Mouse (Mus musculus) heart, adult 18-20 months (tissue): ENCODE measurements around the gene Zfp36. TPM values are rescaled to one million over a fixed set of nuclear protein-coding genes. Genes with fewer than 3 reads are reported as not detected.
A peak's percentile ranks its signal among the peaks of the same experiment; 100 is the strongest.

Experiments used
- DNase-seq, 2 experiments: peaks; one replicate each; pipeline ENCODE4 v3.0.0; 2021 to 2022; ENCODE audit warnings: mixed read lengths in 1 of 2
- total RNA-seq, 2 experiments: library from RNA; stranded (reverse); gene quantifications; 2 replicates each; pipeline ENCODE4 v1.2.3; 2021

Gene Zfp36
- total RNA-seq, 2 experiments from 2014 or later, result 18.4 to 27.3 TPM

DNA sequence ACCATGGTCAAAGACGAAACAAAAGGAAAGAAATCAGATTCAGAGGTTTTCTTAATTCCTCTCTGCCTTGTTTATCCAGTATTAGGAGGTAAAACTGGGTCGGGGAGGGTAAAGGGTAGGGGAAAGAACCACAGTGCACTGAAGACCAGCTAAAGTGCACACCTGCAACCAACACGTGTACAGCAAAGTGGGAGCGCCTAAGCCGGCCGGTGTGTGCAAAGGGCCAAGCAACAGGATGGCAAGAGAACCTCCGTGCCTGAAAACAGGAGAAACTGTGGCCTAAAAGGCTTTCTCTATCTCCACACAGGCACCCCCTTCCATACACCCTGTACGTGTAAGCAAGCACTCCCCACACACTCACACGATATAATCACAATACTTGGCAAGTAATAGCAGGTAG is 5.1 kb upstream of the Zfp36 start:
- no peak for DNase-seq

DNA sequence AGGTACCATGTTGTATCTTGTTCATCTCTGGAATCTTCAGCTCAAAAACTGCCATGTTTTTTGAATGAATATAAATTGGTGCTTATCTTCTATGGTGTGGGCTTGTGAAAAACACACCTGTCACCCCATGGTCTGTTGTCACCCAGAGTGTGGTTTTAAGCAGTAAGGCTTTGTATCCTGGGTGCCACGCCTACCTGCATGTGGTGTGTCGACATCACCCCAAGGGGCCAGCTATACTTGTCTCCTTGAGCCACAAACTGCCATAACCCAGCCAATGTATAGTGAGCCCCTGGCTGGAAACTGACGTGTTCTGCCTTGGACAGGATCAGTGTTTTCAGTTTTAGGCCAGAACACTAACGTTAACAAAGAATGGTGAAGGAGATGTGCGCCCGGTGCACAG is 4.1 kb upstream of the Zfp36 start:
- no peak for DNase-seq

DNA sequence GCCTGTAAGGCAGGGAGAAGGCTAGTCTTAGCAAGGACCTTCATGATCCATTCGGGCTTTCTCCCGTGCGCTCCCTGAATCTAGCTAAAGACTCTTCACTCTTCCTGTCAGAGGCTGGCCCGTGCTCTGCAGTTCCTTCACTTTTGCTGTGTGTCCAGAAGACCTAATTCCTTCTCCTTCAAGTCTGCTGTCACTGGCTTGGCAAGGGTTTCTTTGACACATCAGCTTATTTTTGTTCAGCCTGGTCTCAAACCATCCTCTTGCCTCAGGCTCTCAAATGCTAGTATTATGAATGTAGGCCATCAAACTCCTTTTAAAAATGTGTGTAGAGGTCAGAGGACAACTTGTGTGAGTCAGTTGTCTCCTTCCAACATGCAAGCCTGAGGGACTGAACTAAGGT is 3.6 kb upstream of the Zfp36 start:
- no peak for DNase-seq

DNA sequence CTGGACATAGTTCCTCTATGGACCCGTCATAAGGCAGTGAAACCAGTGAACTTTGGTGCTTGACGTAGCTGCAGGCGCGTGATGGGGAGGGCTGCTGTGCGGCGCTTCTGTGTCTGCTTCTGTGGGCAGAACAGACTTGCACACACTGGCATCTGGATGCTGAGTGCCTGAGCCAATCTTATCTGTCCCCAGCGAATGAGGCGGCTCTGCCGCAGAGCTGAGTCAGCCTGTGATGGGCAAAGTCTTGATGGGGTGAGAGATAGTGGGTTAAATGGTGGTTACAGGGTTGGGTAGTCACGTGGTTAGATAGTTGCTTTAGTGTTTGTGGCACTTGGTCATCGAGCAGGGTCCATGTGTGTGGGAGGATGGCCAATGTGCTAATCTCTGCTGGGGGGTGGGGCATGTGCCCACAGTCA is 2.9 kb upstream of the Zfp36 start:
- peak; percentile 66 to 82 for DNase-seq

DNA sequence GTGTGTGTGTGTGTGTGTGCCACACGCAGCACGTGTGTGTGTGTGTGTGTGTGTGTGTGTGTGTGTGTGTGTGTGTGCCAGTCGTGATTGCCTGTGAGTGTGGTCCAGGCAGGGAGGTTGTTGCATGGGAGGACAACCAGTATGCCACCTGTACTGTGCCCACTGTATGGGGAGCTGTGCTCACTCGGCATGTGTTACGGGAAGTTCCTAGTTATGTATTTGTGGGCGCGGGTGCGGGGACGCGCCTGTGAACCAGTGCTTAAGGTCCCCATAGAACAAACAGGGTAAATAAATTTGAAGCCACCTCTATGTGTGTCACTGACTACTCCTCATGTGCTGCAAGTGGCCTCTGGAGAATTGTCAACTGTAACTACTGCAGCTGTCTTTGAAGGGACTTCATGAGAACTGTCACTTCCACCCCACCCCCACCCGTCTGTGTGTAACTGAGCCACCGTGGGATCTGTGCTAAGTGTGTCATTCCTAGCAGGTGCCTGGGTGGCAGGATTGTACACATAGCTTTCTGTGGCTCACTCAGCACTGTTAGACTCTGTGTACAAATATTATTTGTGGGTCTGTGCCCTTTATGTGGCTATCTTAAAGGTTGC is 2.4 kb upstream of the Zfp36 start:
- no peak for DNase-seq

DNA sequence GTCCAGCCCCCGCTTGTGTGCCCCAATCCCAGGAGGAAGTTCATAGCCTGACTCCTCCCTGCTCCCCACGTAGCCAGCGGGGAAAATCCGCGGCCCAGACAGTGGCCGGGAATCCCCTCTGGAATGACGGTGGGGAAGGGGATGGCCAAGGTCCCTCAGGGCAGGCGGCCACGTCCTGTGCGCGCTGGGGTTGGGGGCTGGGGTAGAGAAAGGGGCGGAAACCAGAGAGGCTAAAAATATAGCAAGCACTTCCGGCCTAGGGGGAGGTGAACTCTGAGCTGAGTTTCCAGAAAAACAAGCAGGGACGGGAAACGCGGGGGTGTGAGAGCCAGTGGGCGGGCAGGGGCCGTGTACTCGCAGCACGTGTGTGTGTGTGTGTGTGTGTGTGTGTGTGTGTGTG is 1.9 kb upstream of the Zfp36 start:
- peak; percentile 93 to 96 for DNase-seq

DNA sequence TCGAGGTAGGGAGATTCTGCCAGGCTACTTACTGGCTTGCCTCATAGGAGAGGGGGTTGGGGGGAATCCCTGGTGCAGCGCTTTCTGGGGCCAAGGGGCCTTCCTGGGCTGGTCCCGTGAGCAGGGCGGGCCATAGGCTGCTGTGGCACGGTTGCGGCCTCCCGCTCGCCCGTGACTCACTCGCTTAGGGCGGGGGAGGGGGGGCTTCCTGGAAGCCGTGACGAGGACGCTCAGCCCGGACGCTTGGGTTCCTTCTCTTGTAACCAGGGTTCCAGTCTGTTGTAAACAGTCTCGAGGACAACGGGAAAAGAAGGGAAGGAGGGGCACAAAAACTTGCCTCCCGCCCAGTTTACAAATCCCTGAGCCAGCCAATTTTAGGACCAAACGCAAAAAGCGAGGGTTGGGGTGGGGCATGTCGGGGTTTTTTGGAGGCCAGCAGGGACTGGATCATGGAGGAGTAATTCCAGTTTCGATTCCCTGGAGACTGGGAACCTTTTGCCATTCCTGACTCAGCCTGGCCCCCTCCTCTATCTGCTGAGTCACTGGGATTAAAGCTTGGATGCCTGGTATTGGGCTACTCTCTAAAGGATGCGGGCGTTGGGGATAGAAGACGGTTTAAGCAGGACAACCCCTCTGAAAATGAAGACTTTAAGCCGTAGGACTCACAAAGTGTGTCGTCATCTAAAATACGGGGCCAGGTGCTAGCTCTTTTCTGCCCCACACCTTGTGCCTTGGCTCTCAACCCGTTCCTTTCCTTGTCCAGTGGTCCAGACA is 1.2 kb upstream of the Zfp36 start:
- peak; percentile 90 to 95 for DNase-seq

DNA sequence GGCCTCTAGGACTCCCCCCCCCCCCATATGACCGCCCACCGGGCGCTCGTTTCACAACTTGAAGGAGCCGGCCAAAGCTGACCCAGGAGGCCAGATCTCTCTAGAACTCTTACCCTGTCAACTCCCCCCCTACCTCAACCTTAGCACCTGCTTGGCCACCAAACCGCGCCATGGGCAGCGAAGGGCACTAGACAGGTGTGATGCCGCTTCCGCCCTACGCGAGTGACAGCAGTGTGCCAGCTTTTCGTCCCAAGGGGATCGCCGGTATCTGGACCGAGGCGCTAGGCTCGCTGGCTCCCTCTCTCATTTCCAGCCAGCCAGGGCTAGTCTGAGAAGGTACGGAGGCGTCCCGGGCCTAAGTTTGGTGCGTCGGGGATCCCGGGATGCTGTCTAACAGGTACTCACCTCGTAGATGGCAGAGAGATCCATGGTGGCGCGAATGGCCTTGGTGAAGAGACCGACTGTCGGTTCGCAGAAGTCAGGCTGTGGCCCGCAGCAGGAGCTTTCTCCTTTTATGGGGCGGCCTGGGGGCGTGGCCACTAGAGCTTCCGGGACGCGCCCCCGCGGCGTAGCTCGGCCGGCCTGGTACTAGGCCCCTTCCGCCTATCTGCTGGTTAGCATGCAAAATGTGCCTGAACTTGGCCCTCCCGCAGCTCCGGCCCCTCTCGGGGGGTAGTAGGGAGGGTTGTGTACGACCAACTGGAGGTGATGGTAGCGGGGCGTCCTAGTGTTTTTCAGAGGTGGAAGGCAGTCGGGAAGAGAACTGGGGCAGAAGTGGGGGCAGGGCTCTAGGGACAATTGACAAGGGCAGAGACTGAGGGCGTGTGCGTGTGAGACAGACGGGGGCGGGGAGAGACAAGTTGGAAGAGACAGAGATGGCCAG is 1.0 kb downstream of the Zfp36 start:
- DNase-seq, result peak; percentile 97 to 99

DNA sequence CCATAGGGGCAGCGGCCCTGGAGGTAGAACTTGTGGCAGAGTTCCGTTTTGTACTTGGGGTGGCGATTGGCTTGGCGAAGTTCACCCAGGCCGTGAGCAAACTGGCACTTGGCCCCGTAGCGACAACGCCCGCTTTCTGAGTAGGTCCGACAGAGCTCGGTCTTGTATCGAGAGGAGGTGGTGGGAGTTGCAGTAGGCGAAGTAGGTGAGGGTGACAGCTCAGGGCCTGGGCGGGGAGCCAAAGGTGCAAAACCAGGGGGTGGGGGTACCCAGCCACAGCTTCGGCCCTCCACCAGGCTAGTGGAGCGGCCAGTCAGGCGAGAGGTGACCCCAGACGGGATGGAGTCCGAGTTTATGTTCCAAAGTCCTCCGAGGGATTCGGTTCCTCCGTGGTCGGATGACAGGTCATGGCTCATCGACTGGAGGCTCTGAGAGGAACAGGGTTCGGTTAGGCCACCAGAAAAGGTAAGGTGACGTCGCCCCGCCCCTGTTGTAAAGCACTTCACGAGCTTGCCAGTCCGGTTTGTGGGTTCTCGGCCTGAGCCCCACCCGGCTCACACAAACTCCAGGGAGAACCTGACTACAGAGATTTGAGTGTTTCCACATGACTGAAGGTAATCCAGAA is 1.9 kb downstream of the Zfp36 start:
- DNase-seq, result peak; percentile 81 to 86

DNA sequence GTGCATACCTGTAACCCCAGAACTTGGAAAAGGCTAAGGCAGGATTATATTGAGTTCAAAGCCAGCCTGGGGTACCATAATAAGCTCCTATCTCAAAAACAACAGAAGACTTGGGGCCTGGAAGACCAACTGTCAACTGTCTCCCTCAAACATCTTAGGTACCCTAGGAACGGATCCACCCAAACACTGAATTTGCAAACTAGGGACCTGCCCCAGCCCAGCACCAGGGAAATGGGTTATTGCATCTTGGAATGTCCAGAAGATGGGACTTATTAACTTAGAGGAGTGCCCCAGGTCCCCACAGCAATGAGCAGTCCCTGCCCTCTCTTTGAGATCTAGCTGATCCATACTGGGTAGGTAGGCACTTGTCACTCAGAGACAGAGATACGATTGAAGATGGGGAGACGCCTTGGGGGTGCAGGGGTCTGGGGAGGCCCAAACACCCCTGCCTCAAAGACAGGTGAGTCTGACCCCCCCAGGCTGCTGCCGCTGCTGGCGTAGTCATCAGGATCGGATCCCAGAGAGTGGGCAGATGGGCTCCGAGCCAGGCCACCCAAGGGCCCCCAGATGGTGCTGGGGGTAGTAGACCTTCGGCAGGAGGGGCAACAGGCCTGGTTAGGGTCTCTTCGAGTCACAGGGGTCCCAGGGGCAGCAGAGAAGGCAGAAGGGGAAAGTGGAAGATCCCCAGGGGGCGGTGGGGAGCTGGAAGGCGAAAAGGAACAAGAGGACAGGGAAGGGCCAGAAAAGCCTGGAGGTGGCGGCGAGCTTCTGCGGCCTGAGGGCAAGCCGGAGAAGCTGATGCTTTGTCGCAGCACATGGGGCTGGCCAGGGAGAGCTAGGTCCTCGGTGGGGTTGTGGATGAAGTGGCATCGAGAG is 2.6 kb downstream of the Zfp36 start:
- DNase-seq, result peak; percentile 44 to 76

DNA sequence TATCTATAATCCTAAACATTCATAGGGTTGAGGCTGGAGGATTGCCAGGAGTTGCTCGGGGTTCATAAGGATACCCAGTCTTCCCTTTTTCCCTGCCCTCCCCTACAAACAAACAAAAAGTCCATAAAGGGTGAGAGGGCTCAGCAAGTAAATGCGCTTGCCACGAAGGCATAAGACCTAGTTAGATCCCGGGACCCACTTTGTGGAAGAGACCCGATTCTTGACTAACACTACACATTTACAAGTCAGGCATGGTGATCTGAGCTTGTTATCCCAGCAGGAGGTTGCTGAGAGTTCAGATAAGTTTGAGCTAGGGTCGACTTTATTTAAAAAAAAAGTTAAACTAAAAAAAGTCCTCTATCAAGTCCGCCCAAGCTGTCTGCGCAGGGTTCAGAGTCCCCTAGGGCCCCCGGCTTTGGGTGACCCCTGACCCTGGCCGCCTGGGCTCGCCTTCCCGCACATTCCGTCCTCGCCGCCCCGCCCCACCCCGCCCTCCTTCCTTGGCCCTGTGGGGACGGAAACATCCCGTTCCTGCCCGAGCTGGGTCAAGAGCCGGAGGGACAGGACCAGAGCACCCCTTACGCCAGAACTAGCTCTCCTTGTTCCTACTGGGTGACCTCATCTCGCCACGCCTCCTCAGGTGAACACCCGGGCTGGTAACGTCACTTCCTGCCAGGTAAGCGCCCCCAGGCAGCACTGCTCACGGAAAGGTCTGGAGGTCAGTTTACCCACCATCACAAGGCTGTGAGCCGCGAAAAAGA is 3.9 kb downstream of the Zfp36 start:
- DNase-seq, result peak; percentile 92 to 95

DNA sequence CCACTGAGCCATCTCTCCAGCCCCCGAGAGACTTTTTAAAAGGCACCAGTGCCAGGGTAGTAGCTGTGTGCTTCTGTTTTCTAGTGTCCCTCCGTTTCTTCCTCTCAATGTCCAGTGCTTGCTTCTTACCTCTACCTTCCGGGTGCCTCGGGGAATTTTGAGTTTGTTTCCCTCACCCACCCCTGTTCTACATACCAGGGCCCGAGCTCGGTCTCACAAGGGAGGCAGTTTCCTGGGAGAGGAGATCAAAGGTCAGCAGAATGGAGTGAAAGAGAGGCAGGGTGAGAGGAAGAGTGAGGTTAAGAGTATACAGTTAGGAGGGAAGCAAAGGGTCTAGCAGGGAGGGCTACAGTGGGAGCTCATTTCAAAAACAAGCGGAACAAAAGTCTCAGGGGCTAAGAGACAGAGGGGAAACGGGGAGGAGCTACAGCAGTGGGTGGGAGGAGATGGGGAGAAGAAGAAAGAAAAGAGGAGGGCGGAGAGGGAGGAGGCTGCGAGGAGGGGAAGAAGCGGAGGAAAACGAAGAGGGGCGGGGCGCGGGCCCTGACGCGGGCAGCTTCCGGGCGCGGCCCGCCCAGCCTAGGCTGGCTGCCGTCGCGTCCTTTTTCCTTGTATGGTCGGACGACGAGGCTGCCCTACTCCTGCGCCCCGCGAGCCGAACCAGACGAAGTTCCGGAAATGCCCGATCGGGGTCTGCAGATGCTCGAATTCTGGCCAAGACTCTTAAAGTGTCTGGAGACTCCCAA is 4.7 kb downstream of the Zfp36 start:
- peak; percentile 94 to 96 for DNase-seq

DNA sequence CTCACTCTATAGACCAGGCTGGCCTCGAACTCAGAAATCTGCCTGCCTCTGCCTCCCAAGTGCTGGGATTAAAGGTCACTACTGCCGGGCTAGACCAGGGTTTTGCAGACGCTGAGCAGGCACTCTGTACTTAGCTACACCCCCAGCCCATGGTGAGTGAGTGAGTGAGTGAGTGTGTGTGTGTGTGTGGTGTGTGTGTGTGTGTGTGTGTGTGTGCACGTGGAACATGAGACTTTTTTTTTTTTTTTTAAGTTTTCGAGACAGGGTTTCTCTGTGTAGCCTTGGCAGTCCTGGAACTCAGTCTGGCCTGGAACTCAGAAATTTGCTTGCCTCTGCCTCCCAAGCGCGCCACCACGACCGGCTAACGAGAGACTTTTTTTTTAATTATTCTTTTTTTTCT is 5.4 kb downstream of the Zfp36 start:
- DNase-seq, result no peak

DNA sequence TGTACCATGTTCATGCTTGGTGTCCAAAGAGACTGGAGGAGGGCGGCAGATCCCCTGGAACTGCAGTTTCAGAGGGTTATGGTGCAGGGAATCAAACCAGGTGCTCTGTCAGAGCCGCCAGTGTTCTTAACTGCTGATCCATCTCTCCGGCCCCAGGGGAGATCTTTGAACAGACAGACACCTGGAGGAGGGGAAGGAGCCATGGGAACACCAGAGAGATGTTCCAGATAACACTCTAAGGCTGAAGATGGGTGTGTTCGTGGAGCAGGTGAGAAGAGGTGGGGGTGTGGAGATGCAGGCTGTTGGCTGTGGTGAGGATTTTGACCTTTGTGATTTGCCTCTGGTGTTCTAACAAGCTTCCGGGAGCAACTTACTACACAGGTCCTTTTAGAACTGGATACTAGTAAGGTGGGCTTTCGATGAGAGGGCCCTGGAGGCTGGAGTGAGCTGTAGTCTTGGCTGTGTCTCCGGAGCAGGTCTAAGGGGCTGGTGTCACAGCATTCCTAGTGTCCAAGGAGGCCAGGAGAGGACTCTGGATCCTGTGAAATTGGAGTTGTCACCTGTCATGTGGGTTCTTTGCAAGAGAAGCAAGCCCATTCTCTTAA is 6.1 kb downstream of the Zfp36 start:
- DNase-seq, result peak in 1 of 2 experiments; percentile 36

DNA sequence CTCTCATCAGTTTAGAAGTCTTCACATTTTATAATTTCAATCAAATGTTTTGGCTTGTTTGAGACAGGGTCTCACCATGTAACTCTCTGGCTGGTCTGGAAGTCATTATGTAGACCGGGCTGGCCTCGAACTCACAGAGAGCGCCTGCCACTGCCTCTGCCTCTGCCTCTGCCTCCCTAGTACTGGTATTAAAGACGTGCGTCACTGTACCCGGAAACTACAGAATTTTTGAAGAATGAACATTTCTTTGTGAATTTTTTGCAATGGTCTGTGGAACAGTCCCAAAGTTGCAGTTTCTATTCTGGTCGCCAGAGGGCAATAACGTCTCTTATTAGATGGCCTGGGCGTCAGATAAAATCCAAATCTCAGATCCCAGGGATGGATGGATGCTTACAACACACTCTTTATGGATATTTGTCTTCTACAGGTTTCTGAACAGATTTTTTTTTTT is 6.9 kb downstream of the Zfp36 start:
- DNase-seq, result peak; percentile 89 to 93

DNA sequence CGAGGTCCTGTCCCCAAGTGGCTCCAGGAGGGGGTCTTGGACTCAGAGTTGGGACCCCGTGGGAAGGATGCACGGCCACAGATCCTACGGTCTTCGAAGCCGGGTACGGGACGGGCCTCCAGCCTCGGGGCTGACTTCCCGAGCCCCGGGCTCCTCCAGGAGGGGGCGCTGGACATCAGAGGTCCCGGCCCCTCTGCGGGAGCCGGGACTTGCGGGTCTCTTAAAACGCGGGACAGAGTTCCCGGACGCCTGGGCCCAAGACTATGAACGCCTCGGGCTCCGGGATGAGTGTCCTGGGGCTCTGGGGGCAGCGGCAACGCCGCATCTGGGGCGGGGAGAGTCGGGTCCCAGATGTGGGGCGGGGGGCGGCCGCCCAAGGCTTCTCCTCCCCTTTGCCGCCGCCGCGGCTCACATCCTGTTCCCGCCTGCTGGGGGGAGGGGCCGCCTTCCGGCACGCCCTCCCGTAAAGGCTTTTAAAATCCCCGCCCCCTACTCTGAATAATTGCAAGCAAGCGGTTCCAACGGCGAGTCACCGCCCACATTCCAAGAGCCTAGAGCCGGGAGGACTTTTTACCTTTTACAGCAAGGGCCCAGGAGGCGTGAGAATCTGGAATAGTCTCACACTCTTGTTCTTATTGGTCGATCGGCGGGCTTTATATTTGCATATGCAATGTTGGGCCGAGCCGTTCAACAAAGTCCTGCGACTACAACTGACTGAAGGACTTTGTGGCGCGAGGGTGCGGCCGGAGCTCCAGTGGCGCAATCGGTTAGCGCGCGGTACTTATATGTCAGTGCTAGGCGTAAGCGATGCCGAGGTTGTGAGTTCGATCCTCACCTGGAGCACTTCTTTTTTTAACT is 7.6 kb downstream of the Zfp36 start, which contains the start of gene Plekhg2:
Plekhg2 (minus strand) TSS at position 349 of the 858 bp plus-strand sequence.
- peak; percentile 99 for DNase-seq

DNA sequence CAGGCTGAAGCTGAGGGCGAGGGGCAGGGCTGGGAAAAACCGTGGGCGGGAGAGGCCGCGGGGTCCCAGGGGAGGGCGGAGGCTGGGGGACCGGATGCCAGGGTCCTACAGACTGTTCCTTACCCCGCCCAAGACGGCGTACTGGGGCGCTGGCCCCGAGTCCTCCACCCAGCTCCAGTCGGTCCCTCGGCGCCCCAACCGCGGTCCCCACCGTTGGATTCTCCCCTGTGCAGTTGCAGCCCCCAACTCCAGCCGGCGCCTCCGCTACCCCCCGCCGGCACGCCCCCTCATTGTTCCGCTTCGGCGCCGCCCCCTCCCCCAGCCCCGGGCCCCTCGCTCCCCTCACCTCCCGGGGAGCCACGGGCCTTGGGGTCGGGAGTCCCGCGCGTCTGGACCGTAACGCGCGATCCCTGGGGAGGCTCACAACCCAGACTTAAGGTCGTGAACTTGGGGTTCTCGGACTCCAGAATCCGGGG is 8.5 kb downstream of the Zfp36 start:
- peak; percentile 78 to 88 for DNase-seq

DNA sequence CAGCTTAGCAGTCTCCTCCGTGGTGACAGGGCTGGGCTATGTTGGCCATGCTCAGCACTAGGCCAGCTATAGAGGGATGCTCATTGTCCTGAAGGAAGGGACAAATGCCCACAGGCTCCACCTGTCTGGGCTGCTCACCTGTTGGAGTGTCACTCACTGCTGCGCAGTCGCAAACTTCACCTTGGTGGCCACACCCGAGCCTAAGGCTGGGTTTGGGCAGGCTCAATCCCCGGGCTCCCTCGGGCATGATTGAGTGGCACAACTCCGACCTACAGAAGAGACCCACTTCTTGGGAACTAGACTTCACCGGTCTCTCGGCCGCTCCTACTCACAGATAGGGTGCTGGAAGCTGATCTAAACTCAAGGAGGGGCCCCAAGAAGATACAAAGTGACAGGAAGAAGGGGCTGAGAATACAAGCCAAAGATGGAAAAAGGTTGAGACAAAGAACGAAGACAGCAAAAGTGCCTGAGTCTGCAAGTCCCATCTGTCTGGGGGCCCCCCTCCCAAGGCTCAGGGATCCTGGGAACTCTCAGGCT is 9.0 kb downstream of the Zfp36 start:
- DNase-seq, result peak in 1 of 2 experiments; percentile 25
